Comparison of ENCODE assay signal across 15 mouse cellular contexts in genomic region chr9:64452769-64453168, GRCm38 (mm10).
DNase-seq lines count a peak whose midpoint lies in the region; ATAC-seq and TF ChIP-seq lines count a peak whose summit lies in the region.
"Had no signal": no experiment of that assay in that cellular context is flagged by ENCODE, and none has a peak within 500 bp of the region (broad histone marks: within the 10 kb centered on the region; RNA-seq: fewer than 3 reads in every experiment).

No protein-coding gene starts in this region.

- 0 out of 2 replicates have a peak overlapping the region, but pooled peaks have one; percentile 8 for H3K27ac ChIP-seq in cerebellum, adult 2 months (ENCODE audit: insufficient read depth, low read length)
- H3K27ac ChIP-seq in CH12.LX (ENCODE audit: insufficient read depth, low read depth), result no peak overlapping the region
- no peak overlapping the region for H3K27ac ChIP-seq in intestine, embryonic 15.5 days
- H3K27ac ChIP-seq: embryonic facial prominence, embryonic 15.5 days; limb, embryonic 13.5 days had no signal

- no peak for TF ChIP-seq POLR2A in cerebellum, adult 2 months (IDR thresholded peaks at IDR 0.05; ENCODE audit: borderline replicate concordance, insufficient read depth, low read length)
- TF ChIP-seq POLR2A in CH12.LX (IDR thresholded peaks at IDR 0.05; ENCODE audit: low read depth, low read length), result no peak

- peaks cover 49% of the 10 kb centered on the region for H3K4me1 ChIP-seq in cerebellum, adult 2 months (ENCODE audit: control insufficient read depth, insufficient read depth, low read length)
- H3K4me1 ChIP-seq in CH12.LX (ENCODE audit: control insufficient read depth in 1 of 2, insufficient read depth in 2 of 2), result peaks cover 8 to 18% of the 10 kb centered on the region in 2 experiments; a peak in 3 of 4 replicates
- peaks cover 1% of the 10 kb centered on the region; the same call in 1 of the 2 replicates for H3K4me1 ChIP-seq in intestine, embryonic 15.5 days (replicated peaks)

- H3K9me3 ChIP-seq in CH12.LX (replicated peaks; ENCODE audit: low read length), result no peaks in the 10 kb centered on the region
- H3K9me3 ChIP-seq in intestine, embryonic 15.5 days, result no peaks in the 10 kb centered on the region
- H3K9me3 ChIP-seq: embryonic facial prominence, embryonic 15.5 days; limb, embryonic 13.5 days; megakaryocyte, embryonic 14.5 days had no signal

- TF ChIP-seq CTCF in cerebellum, adult 2 months (IDR thresholded peaks at IDR 0.05; ENCODE audit: borderline replicate concordance, insufficient read depth, low read depth, low read length), result no peak
- no peak for TF ChIP-seq CTCF in CH12.LX (conservative IDR thresholded peaks at IDR 0.05 in 1 of 2, IDR thresholded peaks at IDR 0.05 in 1 of 2; ENCODE audit: low read depth in 2 of 2, low read length in 2 of 2)

- H3K4me2 ChIP-seq in CH12.LX (ENCODE audit: insufficient read depth, low read depth, poor library complexity, severe bottlenecking), result no peak overlapping the region
- no peak overlapping the region for H3K4me2 ChIP-seq in intestine, embryonic 15.5 days (replicated peaks)
- H3K4me2 ChIP-seq: embryonic facial prominence, embryonic 15.5 days; limb, embryonic 13.5 days had no signal

- H3K4me3 ChIP-seq in cerebellum, adult 2 months (replicated peaks; ENCODE audit: insufficient read depth, low read depth, low read length), result no peak overlapping the region
- no peak overlapping the region for H3K4me3 ChIP-seq in CH12.LX (replicated peaks in 1 of 3; ENCODE audit: low read depth in 2 of 3, low read length in 2 of 3, poor library complexity in 1 of 3)
- H3K4me3 ChIP-seq in intestine, embryonic 15.5 days (replicated peaks), result no peak overlapping the region
- H3K4me3 ChIP-seq: embryonic facial prominence, embryonic 15.5 days; limb, embryonic 13.5 days; megakaryocyte, embryonic 14.5 days had no signal

- no peaks in the 10 kb centered on the region for H3K36me3 ChIP-seq in CH12.LX (replicated peaks in 1 of 2; ENCODE audit: control insufficient read depth in 1 of 2, insufficient read depth in 1 of 2, low read length in 1 of 2)
- no peaks in the 10 kb centered on the region for H3K36me3 ChIP-seq in intestine, embryonic 15.5 days
- H3K36me3 ChIP-seq: embryonic facial prominence, embryonic 15.5 days; limb, embryonic 13.5 days had no signal

- in situ Hi-C loops in CH12.LX (cut with MboI; ENCODE audit: low pct_ligation_motif_present, low pct_unique_long_range_greater_than_20kb, low sequenced_read_pairs), result no loop called here

- no peak for TF ChIP-seq EP300 in CH12.LX (IDR thresholded peaks at IDR 0.05; ENCODE audit: low read length)

- no peak for TF ChIP-seq RAD21 in CH12.LX (IDR thresholded peaks at IDR 0.05; ENCODE audit: low read depth, low read length)

- no peaks in the 10 kb centered on the region for H3K27me3 ChIP-seq in cerebellum, adult 2 months (ENCODE audit: control insufficient read depth, insufficient read depth, low read length)
- no peaks in the 10 kb centered on the region for H3K27me3 ChIP-seq in CH12.LX (replicated peaks)
- no peaks in the 10 kb centered on the region for H3K27me3 ChIP-seq in intestine, embryonic 15.5 days (replicated peaks)
- H3K27me3 ChIP-seq: embryonic facial prominence, embryonic 15.5 days had no signal

- peak; percentile 59; the same call in 1 of the 2 replicates for ATAC-seq in intestine, embryonic 15.5 days
- peak; percentile 83 for ATAC-seq in monocyte, adult 5-6 weeks (replicated peaks; ENCODE audit: insufficient number of reproducible peaks, low FRiP score, low TSS enrichment, poor library complexity, severe bottlenecking)
- ATAC-seq: forebrain, postnatal 0 days had no signal

- intact Hi-C loops in left cerebral cortex, postnatal 10 days (cut with DNase I), result no loop called here

- H3K79me2 ChIP-seq in CH12.LX (replicated peaks; ENCODE audit: control insufficient read depth, extremely low read depth, insufficient read depth, poor library complexity, severe bottlenecking), result no peaks in the 10 kb centered on the region

- no peak for DNase-seq in cerebellum, adult 2 months
- no peak for DNase-seq in cerebellum, adult 9-10 months
- DNase-seq in CH12.LX (ENCODE audit: extremely low read depth), result peak; percentile 62
- no peak for DNase-seq in left cerebral cortex, postnatal 10 days (ENCODE audit: extremely low spot score in 1 of 2, low spot score in 2 of 2)
- no peak for DNase-seq in adrenal gland, adult 2 months
- no peak for DNase-seq in kidney, adult 9 months
- DNase-seq: forebrain, postnatal 0 days; gastrocnemius, postnatal 36 days; kidney, postnatal 14 days; thymus, adult 18-20 months had no signal

- WGBS in cerebellum, adult 2 months, result 81% methylated on average over 5 of the region's 5 CpGs
- 51% methylated on average over 5 of the region's 5 CpGs for WGBS in intestine, embryonic 15.5 days

- no peak overlapping the region for H3K9ac ChIP-seq in CH12.LX (ENCODE audit: insufficient read depth, low read depth)
- no peak overlapping the region for H3K9ac ChIP-seq in intestine, embryonic 15.5 days
- H3K9ac ChIP-seq: embryonic facial prominence, embryonic 15.5 days; forebrain, postnatal 0 days; limb, embryonic 13.5 days had no signal

- dilution Hi-C loops in CH12.LX (cut with MboI; ENCODE audit: extremely low pct_ligation_motif_present, extremely low pct_unique_long_range_greater_than_20kb, low sequenced_read_pairs), result no loop called here

TF ChIP-seq in CH12.LX, 34 proteins besides CTCF, POLR2A, EP300 and RAD21:
- TF ChIP-seq MXI1 (IDR thresholded peaks at IDR 0.05; ENCODE audit: low read depth, low read length) (no peak), TCF12 (IDR thresholded peaks at IDR 0.05; ENCODE audit: low read depth, low read length) (no peak), PAX5 (IDR thresholded peaks at IDR 0.05; ENCODE audit: low read length) (no peak), RCOR1 (conservative IDR thresholded peaks at IDR 0.05; ENCODE audit: low read depth, low read length) (no peak), BHLHE40 (IDR thresholded peaks at IDR 0.05; ENCODE audit: low read depth, low read length) (peak; percentile 75), ZNF384 (IDR thresholded peaks at IDR 0.05; ENCODE audit: low read depth, low read length) (no peak), SMC3 (IDR thresholded peaks at IDR 0.05; ENCODE audit: low read depth, low read length) (no peak), SIN3A (IDR thresholded peaks at IDR 0.05; ENCODE audit: low read length) (no peak), TBP (conservative IDR thresholded peaks at IDR 0.05; ENCODE audit: low read depth, low read length) (no peak), NRF1 (IDR thresholded peaks at IDR 0.05; ENCODE audit: low read depth, low read length) (no peak), ETS1 (conservative IDR thresholded peaks at IDR 0.05; ENCODE audit: low read depth, low read length) (no peak), CHD1 (IDR thresholded peaks at IDR 0.05; ENCODE audit: low read depth, low read length) (no peak), MEF2A (IDR thresholded peaks at IDR 0.05; ENCODE audit: borderline replicate concordance, low read depth, low read length) (no peak), MYC (IDR thresholded peaks at IDR 0.05; ENCODE audit: low read depth, low read length) (no peak), CHD2 (IDR thresholded peaks at IDR 0.05; ENCODE audit: low read length) (no peak), GABPA (IDR thresholded peaks at IDR 0.05; ENCODE audit: insufficient replicate concordance, low read depth, low read length) (no peak), USF2 (conservative IDR thresholded peaks at IDR 0.05; ENCODE audit: low read depth, low read length) (peak; percentile 90), ZC3H11A (IDR thresholded peaks at IDR 0.05; ENCODE audit: low read depth, low read length) (no peak), MAX (IDR thresholded peaks at IDR 0.05; ENCODE audit: low read length) (peak; percentile 67; the same call in 1 of the 2 replicates), POLR2AphosphoS2 (IDR thresholded peaks at IDR 0.05; ENCODE audit: low read depth, low read length) (no peak), JUN (IDR thresholded peaks at IDR 0.05; ENCODE audit: insufficient read depth, low read depth, low read length) (no peak), ZKSCAN1 (IDR thresholded peaks at IDR 0.05; ENCODE audit: borderline replicate concordance, low read depth, low read length) (no peak), MAFK (IDR thresholded peaks at IDR 0.05; ENCODE audit: insufficient replicate concordance, low read length) (no peak), MAZ (IDR thresholded peaks at IDR 0.05; ENCODE audit: low read depth, low read length) (no peak), NELFE (IDR thresholded peaks at IDR 0.05; ENCODE audit: low read depth, low read length) (no peak), KAT2A (IDR thresholded peaks at IDR 0.05; ENCODE audit: insufficient replicate concordance, low read length) (no peak), USF1 (IDR thresholded peaks at IDR 0.05; ENCODE audit: low read depth, low read length) (peak; percentile 87), UBTF (IDR thresholded peaks at IDR 0.05; ENCODE audit: low read depth, low read length) (no peak), IRF4 (IDR thresholded peaks at IDR 0.05; ENCODE audit: low read depth, low read length) (no peak), ZMIZ1 (IDR thresholded peaks at IDR 0.05; ENCODE audit: low read depth, low read length) (no peak), ELF1 (IDR thresholded peaks at IDR 0.05; ENCODE audit: low read depth, low read length) (no peak), E2F4 (IDR thresholded peaks at IDR 0.05; ENCODE audit: insufficient replicate concordance, low read depth, low read length) (no peak), JUND (conservative IDR thresholded peaks at IDR 0.05; ENCODE audit: low read depth, low read length) (no peak), HCFC1 (IDR thresholded peaks at IDR 0.05; ENCODE audit: low read depth, low read length) (no peak)
TF ChIP-seq in CH12.LX: peak in this region for 4.
